Comparison of ENCODE assay signal across 25 mouse cellular contexts in genomic region chr4:134293692-134294163, GRCm38 (mm10). TPM values are rescaled to one million over a fixed set of nuclear protein-coding genes. Genes with fewer than 3 reads are reported as not detected.
DNase-seq lines count a peak whose midpoint lies in the region; ATAC-seq and TF ChIP-seq lines count a peak whose summit lies in the region.
"Had no signal": no experiment of that assay in that cellular context is flagged by ENCODE, and none has a peak within 500 bp of the region (broad histone marks: within the 10 kb centered on the region; RNA-seq: fewer than 3 reads in every experiment).

No protein-coding gene starts in this region.

- WGBS in forebrain, embryonic 12.5 days: 76% methylated on average over 9 of the region's 9 CpGs
- 73% methylated on average over 9 of the region's 9 CpGs for WGBS in forebrain, embryonic 11.5 days
- 21% methylated on average over 9 of the region's 9 CpGs for WGBS in heart, embryonic 10.5 days
- WGBS in heart, postnatal 0 days: 13% methylated on average over 9 of the region's 9 CpGs
- WGBS in cerebellum, adult 2 months: 39% methylated on average over 9 of the region's 9 CpGs

- DNase-seq in forebrain, embryonic 11.5 days (ENCODE audit: low spot score): no peak
- DNase-seq in MN1 (ENCODE audit: low spot score): peak; percentile 57
- DNase-seq in heart, embryonic 10.5 days (ENCODE audit: low spot score): peak; percentile 94
- DNase-seq in heart, postnatal 0 days (ENCODE audit: low spot score): peak; percentile 93
- DNase-seq in cerebellum, adult 2 months: no peak
- DNase-seq in left cerebral cortex, postnatal 36 days (ENCODE audit: low spot score in 2 of 2): no peak
- DNase-seq in left cerebral cortex, adult 8-10 months (ENCODE audit: low spot score in 2 of 2): no peak
- DNase-seq: adrenal gland, postnatal 10 days; embryo, embryonic 11 days; gastrocnemius, postnatal 25 days; kidney, adult 9 months; kidney, postnatal 36 days; layer of hippocampus, adult 9-11 months; right cerebral cortex, adult 18-20 months had no signal

- no peak for TF ChIP-seq EP300 in heart, postnatal 0 days (IDR thresholded peaks at IDR 0.05; ENCODE audit: low read depth)

- H3K27ac ChIP-seq in forebrain, embryonic 12.5 days: no peak overlapping the region
- no peak overlapping the region for H3K27ac ChIP-seq in forebrain, embryonic 11.5 days (ENCODE audit: low read depth, low read length)
- peak overlapping the region; percentile 86 for H3K27ac ChIP-seq in heart, embryonic 10.5 days
- H3K27ac ChIP-seq in heart, postnatal 0 days (ENCODE audit: low read depth): peak overlapping the region; percentile 94
- H3K27ac ChIP-seq in cerebellum, adult 2 months (ENCODE audit: insufficient read depth, low read length): no peak overlapping the region
- H3K27ac ChIP-seq: forebrain, embryonic 10.5 days; hindbrain, embryonic 10.5 days; limb, embryonic 15.5 days; liver, embryonic 15.5 days; neural tube, embryonic 13.5 days had no signal

- H3K9me3 ChIP-seq in forebrain, embryonic 12.5 days: no peaks in the 10 kb centered on the region; the same call in 1 of the 2 replicates
- H3K9me3 ChIP-seq in forebrain, embryonic 11.5 days (ENCODE audit: control insufficient read depth, low read length): no peaks in the 10 kb centered on the region
- H3K9me3 ChIP-seq in heart, embryonic 10.5 days: no peaks in the 10 kb centered on the region
- H3K9me3 ChIP-seq in heart, postnatal 0 days (replicated peaks; ENCODE audit: control insufficient read depth, low read length): no peaks in the 10 kb centered on the region
- H3K9me3 ChIP-seq: hindbrain, embryonic 10.5 days; limb, embryonic 15.5 days; neural tube, embryonic 13.5 days had no signal

- peaks cover 20% of the 10 kb centered on the region for H3K27me3 ChIP-seq in forebrain, embryonic 12.5 days
- no peaks in the 10 kb centered on the region for H3K27me3 ChIP-seq in forebrain, embryonic 11.5 days (ENCODE audit: control insufficient read depth, insufficient read depth, low read length)
- H3K27me3 ChIP-seq in heart, embryonic 10.5 days (ENCODE audit: insufficient read depth, poor library complexity, severe bottlenecking): 0 out of 2 replicates have a peak, but pooled peaks cover 4% of the 10 kb centered on the region
- no peaks in the 10 kb centered on the region for H3K27me3 ChIP-seq in heart, postnatal 0 days (ENCODE audit: control insufficient read depth, insufficient read depth, low read length)
- H3K27me3 ChIP-seq in cerebellum, adult 2 months (ENCODE audit: control insufficient read depth, insufficient read depth, low read length): no peaks in the 10 kb centered on the region

- no peak for TF ChIP-seq POLR2A in cerebellum, adult 2 months (IDR thresholded peaks at IDR 0.05; ENCODE audit: borderline replicate concordance, insufficient read depth, low read length)

- ATAC-seq in forebrain, embryonic 12.5 days (ENCODE audit: low FRiP score): no peak
- no peak for ATAC-seq in forebrain, embryonic 11.5 days (replicated peaks; ENCODE audit: low FRiP score)
- peak; percentile 95 for ATAC-seq in heart, postnatal 0 days (ENCODE audit: insufficient read depth, low read depth)
- ATAC-seq: activated CD4-positive, CD25-positive, alpha-beta regulatory T cell, adult 4 months had no signal

- H3K4me3 ChIP-seq in forebrain, embryonic 12.5 days (replicated peaks): no peak overlapping the region
- H3K4me3 ChIP-seq in forebrain, embryonic 11.5 days (ENCODE audit: low read depth, low read length): no peak overlapping the region
- H3K4me3 ChIP-seq in heart, embryonic 10.5 days: peak overlapping the region; percentile 5
- peak overlapping the region; percentile 15; the same call in 1 of the 2 replicates for H3K4me3 ChIP-seq in heart, postnatal 0 days (ENCODE audit: low read depth, low read length)
- no peak overlapping the region for H3K4me3 ChIP-seq in cerebellum, adult 2 months (replicated peaks; ENCODE audit: insufficient read depth, low read depth, low read length)
- H3K4me3 ChIP-seq: forebrain, embryonic 10.5 days; hindbrain, embryonic 10.5 days; limb, embryonic 15.5 days; liver, embryonic 15.5 days; neural tube, embryonic 13.5 days had no signal

- peak overlapping the region; percentile 0; the same call in 1 of the 2 replicates for H3K9ac ChIP-seq in forebrain, embryonic 12.5 days
- H3K9ac ChIP-seq in forebrain, embryonic 11.5 days (ENCODE audit: low read length): no peak overlapping the region
- no peak overlapping the region for H3K9ac ChIP-seq in heart, postnatal 0 days (replicated peaks; ENCODE audit: low read depth, low read length)
- H3K9ac ChIP-seq: limb, embryonic 15.5 days; liver, embryonic 15.5 days; neural tube, embryonic 13.5 days had no signal

- H3K4me2 ChIP-seq in forebrain, embryonic 12.5 days: no peak overlapping the region
- H3K4me2 ChIP-seq in forebrain, embryonic 11.5 days (ENCODE audit: low read depth, low read length, severe bottlenecking): no peak overlapping the region
- peak overlapping the region; percentile 42 for H3K4me2 ChIP-seq in heart, postnatal 0 days (ENCODE audit: low read depth, low read length)
- H3K4me2 ChIP-seq: limb, embryonic 15.5 days; liver, embryonic 15.5 days; midbrain, embryonic 11.5 days; neural tube, embryonic 13.5 days had no signal

- peak; percentile 14; the same call in 1 of the 2 replicates for TF ChIP-seq CTCF in heart, postnatal 0 days (IDR thresholded peaks at IDR 0.05; ENCODE audit: low read depth)
- no peak for TF ChIP-seq CTCF in cerebellum, adult 2 months (IDR thresholded peaks at IDR 0.05; ENCODE audit: borderline replicate concordance, insufficient read depth, low read depth, low read length)

- peaks cover 2% of the 10 kb centered on the region; the same call in 1 of the 2 replicates for H3K4me1 ChIP-seq in forebrain, embryonic 12.5 days
- no peaks in the 10 kb centered on the region for H3K4me1 ChIP-seq in forebrain, embryonic 11.5 days (replicated peaks; ENCODE audit: control insufficient read depth, insufficient read depth, low read length)
- H3K4me1 ChIP-seq in heart, embryonic 10.5 days: peaks cover 40% of the 10 kb centered on the region
- H3K4me1 ChIP-seq in heart, postnatal 0 days (ENCODE audit: control insufficient read depth, insufficient read depth): peaks cover 23% of the 10 kb centered on the region
- no peaks in the 10 kb centered on the region for H3K4me1 ChIP-seq in cerebellum, adult 2 months (ENCODE audit: control insufficient read depth, insufficient read depth, low read length)

- H3K36me3 ChIP-seq in forebrain, embryonic 12.5 days (replicated peaks): no peaks in the 10 kb centered on the region
- no peaks in the 10 kb centered on the region for H3K36me3 ChIP-seq in forebrain, embryonic 11.5 days (ENCODE audit: control insufficient read depth, insufficient read depth, low read length)
- no peaks in the 10 kb centered on the region for H3K36me3 ChIP-seq in heart, embryonic 10.5 days
- H3K36me3 ChIP-seq in heart, postnatal 0 days (replicated peaks; ENCODE audit: control insufficient read depth, insufficient read depth, low read length): no peaks in the 10 kb centered on the region
- H3K36me3 ChIP-seq: forebrain, embryonic 10.5 days; hindbrain, embryonic 10.5 days; limb, embryonic 15.5 days; liver, embryonic 15.5 days; neural tube, embryonic 13.5 days had no signal

- intact Hi-C loops in left cerebral cortex, postnatal 36 days (cut with DNase I): loop anchor here (2.0 kb wide), 1 partner anchor 43 kb away; no protein-coding TSS in a partner anchor

RNA-seq across cellular contexts. Expression of gene Pdik1l, which starts 6.0 kb away (rescaled TPM):
- polyA plus RNA-seq in forebrain, embryonic 12.5 days (2016; fragmentation: Nextera tagmentation; extraction: Ambion mirVana): 33.3 and 34.8 TPM in 2 replicates
- polyA plus RNA-seq in forebrain, embryonic 11.5 days (2014; fragmentation: Nextera tagmentation; extraction: Ambion mirVana): 26.7 and 31.2 TPM in 2 replicates
- polyA plus RNA-seq in heart, embryonic 10.5 days (2016; fragmentation: Nextera tagmentation; extraction: Ambion mirVana): 15.8 and 18.2 TPM in 2 replicates
- 6.6 and 31.0 TPM in 2 replicates for total RNA-seq in heart, postnatal 0 days (2014; rRNA removed; ENCODE audit: low replicate concordance)
- polyA plus RNA-seq in heart, postnatal 0 days (2015; fragmentation: Nextera tagmentation; extraction: Ambion mirVana): 7.7 and 9.4 TPM in 2 replicates
- 8.9 and 9.6 TPM in 2 replicates for polyA plus RNA-seq in cerebellum, adult 2 months (2012; rRNA removed)
- 10 to 100 TPM; 18.1 to 21.6 TPM for total RNA-seq in left cerebral cortex, postnatal 36 days (2021)
- 10 to 100 TPM; 15.8 to 22.4 (median 19.3) TPM for total RNA-seq in left cerebral cortex, adult 8-10 months (2022)

RNA-seq across cellular contexts. Expression of gene Trim63, which starts 21.2 kb away (rescaled TPM):
- 0.17 and 0.27 TPM in 2 replicates for polyA plus RNA-seq in forebrain, embryonic 12.5 days (2016; fragmentation: Nextera tagmentation; extraction: Ambion mirVana)
- polyA plus RNA-seq in forebrain, embryonic 11.5 days (2014; fragmentation: Nextera tagmentation; extraction: Ambion mirVana): 0.13 TPM in 1 of 2 replicates, not detected in the other
- 47.5 and 77.0 TPM in 2 replicates for polyA plus RNA-seq in heart, embryonic 10.5 days (2016; fragmentation: Nextera tagmentation; extraction: Ambion mirVana)
- total RNA-seq in heart, postnatal 0 days (2014; rRNA removed; ENCODE audit: low replicate concordance): 168 and 170 TPM in 2 replicates
- polyA plus RNA-seq in heart, postnatal 0 days (2015; fragmentation: Nextera tagmentation; extraction: Ambion mirVana): 248 and 281 TPM in 2 replicates
- polyA plus RNA-seq in cerebellum, adult 2 months (2012; rRNA removed): 0.07 and 0.24 TPM in 2 replicates
- under 1 TPM; 0.22 to 0.27 TPM for total RNA-seq in left cerebral cortex, postnatal 36 days (2021)
- under 1 TPM; 0.28 to 0.70 (median 0.53) TPM for total RNA-seq in left cerebral cortex, adult 8-10 months (2022)
- polyA plus RNA-seq: activated CD4-positive, CD25-positive, alpha-beta regulatory T cell, adult 4 months; CD4-positive, CD25-positive, alpha-beta regulatory T cell, adult 4 months; midbrain, embryonic 11.5 days had no signal

RNA-seq across cellular contexts. Expression of gene Grrp1, which starts 39.8 kb away (rescaled TPM):
- polyA plus RNA-seq in forebrain, embryonic 12.5 days (2016; fragmentation: Nextera tagmentation; extraction: Ambion mirVana): 4.1 and 5.2 TPM in 2 replicates
- polyA plus RNA-seq in forebrain, embryonic 11.5 days (2014; fragmentation: Nextera tagmentation; extraction: Ambion mirVana): 4.8 and 5.2 TPM in 2 replicates
- 6.3 and 8.8 TPM in 2 replicates for polyA plus RNA-seq in heart, embryonic 10.5 days (2016; fragmentation: Nextera tagmentation; extraction: Ambion mirVana)
- 18.4 and 26.1 TPM in 2 replicates for total RNA-seq in heart, postnatal 0 days (2014; rRNA removed; ENCODE audit: low replicate concordance)
- polyA plus RNA-seq in heart, postnatal 0 days (2015; fragmentation: Nextera tagmentation; extraction: Ambion mirVana): 6.0 and 6.5 TPM in 2 replicates
- polyA plus RNA-seq in cerebellum, adult 2 months (2012; rRNA removed): 6.6 and 7.6 TPM in 2 replicates
- total RNA-seq in left cerebral cortex, postnatal 36 days (2021): 1 to 10 TPM; 2.8 to 3.4 TPM
- 1 to 10 TPM; 2.6 to 4.3 (median 3.5) TPM for total RNA-seq in left cerebral cortex, adult 8-10 months (2022)
- polyA plus RNA-seq: activated CD4-positive, CD25-positive, alpha-beta regulatory T cell, adult 4 months; CD4-positive, CD25-positive, alpha-beta regulatory T cell, adult 4 months had no signal

RNA-seq across cellular contexts. Expression of gene Gm30191, which starts 47.0 kb away (rescaled TPM):
- polyA plus RNA-seq in forebrain, embryonic 12.5 days (2016; fragmentation: Nextera tagmentation; extraction: Ambion mirVana): not detected in 2 replicates
- 0.63 TPM in 1 of 2 replicates, not detected in the other for polyA plus RNA-seq in forebrain, embryonic 11.5 days (2014; fragmentation: Nextera tagmentation; extraction: Ambion mirVana)
- not detected in 2 replicates for polyA plus RNA-seq in heart, embryonic 10.5 days (2016; fragmentation: Nextera tagmentation; extraction: Ambion mirVana)
- not detected in 2 replicates for total RNA-seq in heart, postnatal 0 days (2014; rRNA removed; ENCODE audit: low replicate concordance)
- not detected in 2 replicates for polyA plus RNA-seq in heart, postnatal 0 days (2015; fragmentation: Nextera tagmentation; extraction: Ambion mirVana)
- 1.8 and 1.9 TPM in 2 replicates for polyA plus RNA-seq in cerebellum, adult 2 months (2012; rRNA removed)
- not detected for total RNA-seq in left cerebral cortex, postnatal 36 days (2021)
- not detected for total RNA-seq in left cerebral cortex, adult 8-10 months (2022)
- total RNA-seq: adrenal gland, postnatal 10 days; ES-E14; gastrocnemius, postnatal 25 days; left cerebral cortex, postnatal 14 days had no signal
- polyA plus RNA-seq: activated CD4-positive, CD25-positive, alpha-beta regulatory T cell, adult 4 months; CD4-positive, CD25-positive, alpha-beta regulatory T cell, adult 4 months; hindbrain, embryonic 10.5 days; limb, embryonic 15.5 days; liver, embryonic 15.5 days; neural tube, embryonic 13.5 days had no signal

RNA-seq across cellular contexts. Expression of gene Zfp593, which starts 48.3 kb away (rescaled TPM):
- polyA plus RNA-seq in forebrain, embryonic 12.5 days (2016; fragmentation: Nextera tagmentation; extraction: Ambion mirVana): 18.5 and 20.4 TPM in 2 replicates
- 17.8 and 18.0 TPM in 2 replicates for polyA plus RNA-seq in forebrain, embryonic 11.5 days (2014; fragmentation: Nextera tagmentation; extraction: Ambion mirVana)
- polyA plus RNA-seq in heart, embryonic 10.5 days (2016; fragmentation: Nextera tagmentation; extraction: Ambion mirVana): 13.3 and 15.3 TPM in 2 replicates
- 4.0 and 4.2 TPM in 2 replicates for total RNA-seq in heart, postnatal 0 days (2014; rRNA removed; ENCODE audit: low replicate concordance)
- 5.4 and 6.0 TPM in 2 replicates for polyA plus RNA-seq in heart, postnatal 0 days (2015; fragmentation: Nextera tagmentation; extraction: Ambion mirVana)
- 10.7 and 11.7 TPM in 2 replicates for polyA plus RNA-seq in cerebellum, adult 2 months (2012; rRNA removed)
- 10 to 100 TPM in 1 of 2 experiments, 1 to 10 TPM in 1; 9.2 to 13.2 TPM for total RNA-seq in left cerebral cortex, postnatal 36 days (2021)
- total RNA-seq in left cerebral cortex, adult 8-10 months (2022): 10 to 100 TPM; 10.9 to 12.1 (median 11.3) TPM

Comparison
In these comparisons a context has a peak if more than half of its experiments do, and no peak if none do; other contexts are left out.
1. H3K27ac ChIP-seq: peak in heart, embryonic 10.5 days (single experiment) and heart, postnatal 0 days (single experiment); none in forebrain, embryonic 12.5 days (single experiment), forebrain, embryonic 11.5 days (single experiment) and cerebellum, adult 2 months (single experiment).
2. H3K4me3 ChIP-seq: peak in heart, embryonic 10.5 days (single experiment) and heart, postnatal 0 days (single experiment); none in forebrain, embryonic 12.5 days (single experiment), forebrain, embryonic 11.5 days (single experiment) and cerebellum, adult 2 months (single experiment).
3. DNase-seq: peak in MN1 (single experiment), heart, embryonic 10.5 days (single experiment) and heart, postnatal 0 days (single experiment); none in forebrain, embryonic 11.5 days (single experiment), cerebellum, adult 2 months (0 of 2), left cerebral cortex, postnatal 36 days (0 of 2) and left cerebral cortex, adult 8-10 months (0 of 2).
4. RNA of gene Trim63, which starts 21.2 kb away (polyA plus RNA-seq): 248 to 281 TPM in heart, postnatal 0 days and 47.5 to 77.0 TPM in heart, embryonic 10.5 days; 0.17 to 0.27 TPM in forebrain, embryonic 12.5 days, 0.13 TPM in forebrain, embryonic 11.5 days and 0.07 to 0.24 TPM in cerebellum, adult 2 months; every median in the first group is over 10 times any median in the second.